Mouse (Mus musculus) adrenal gland, adult 8-10 months (tissue): ENCODE results near the gene Prss56. TPM values are rescaled to one million over a fixed set of nuclear protein-coding genes. Genes with fewer than 3 reads are reported as not detected.

Experiments used
- total RNA-seq, 4 experiments: library from RNA; stranded (reverse); gene quantifications; 2 replicates each; pipeline ENCODE4 v1.2.4; 2022

Prss56 gene
- total RNA-seq, 4 experiments from 2014 or later, result not detected

Other genes with a start within 250 kb of the Prss56 start
- not detected for gene Alppl2, start 93.4 kb upstream of the Prss56 start, total RNA-seq
- not detected for gene Alpi, start 81.7 kb upstream of the Prss56 start, total RNA-seq
- gene Akp3, start 58.3 kb upstream of the Prss56 start, total RNA-seq, result not detected
- gene Ecel1, start 26.8 kb upstream of the Prss56 start, total RNA-seq, result 10 to 100 TPM in 1 of 4 experiments, 1 to 10 TPM in 1, under 1 TPM in 2; 0.44 to 10.2 (median 4.1) TPM
- gene Chrnd, start 7.3 kb downstream of the Prss56 start, total RNA-seq, result not detected
- gene Chrng, start 21.3 kb downstream of the Prss56 start, total RNA-seq, result not detected
- 10 to 100 TPM; 69.8 to 78.4 (median 73.4) TPM for gene Eif4e2, start 30.6 kb downstream of the Prss56 start, total RNA-seq
- 100 to 1,000 TPM; 293 to 561 (median 377) TPM for gene Efhd1, start 81.0 kb downstream of the Prss56 start, total RNA-seq
- gene Gigyf2, start 143.7 kb downstream of the Prss56 start, total RNA-seq, result 100 to 1,000 TPM in 2 of 4 experiments, 10 to 100 TPM in 2; 87.7 to 132 (median 106) TPM
- under 1 TPM in 1 of 4 experiments, not detected in 3; 0.38 TPM for gene Kcnj13, start 211.4 kb downstream of the Prss56 start, total RNA-seq